Mouse (Mus musculus) kidney, postnatal 25 days (tissue): ENCODE measurements around the gene Arhgef17.
A peak's percentile ranks its signal among the peaks of the same experiment; 100 is the strongest.

Experiments used
- DNase-seq, 2 experiments: peaks; one replicate each; pipeline ENCODE4 v3.0.0; 2021; ENCODE audit warnings: mixed read lengths in 2 of 2

Arhgef17 gene

GRCm38 (mm10) chr7:100844385-100845025, 87.4 kb downstream of the Arhgef17 start:
- peak in 1 of 2 experiments; percentile 17 for DNase-seq

DNA sequence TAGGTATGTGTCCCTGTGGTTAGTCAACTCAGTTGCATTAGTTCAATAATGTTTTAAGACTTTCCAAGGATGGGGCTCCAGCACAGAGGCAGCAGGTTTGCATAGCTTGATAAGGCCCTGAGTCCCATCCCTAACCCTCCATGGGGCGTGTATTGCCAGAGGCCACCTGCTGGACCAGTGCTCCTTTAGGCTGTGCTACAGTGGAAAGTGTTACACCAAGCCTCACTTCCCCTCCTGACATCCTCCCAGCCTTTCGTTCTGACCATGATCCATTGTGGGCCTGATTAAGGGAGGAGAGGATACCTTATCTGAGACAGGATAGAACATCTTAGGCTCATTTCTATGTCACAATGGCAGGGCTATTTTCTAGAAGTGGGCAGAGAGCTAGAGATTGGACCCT, 88.0 kb downstream of the Arhgef17 start:
- peak in 1 of 2 experiments; percentile 28 for DNase-seq

- DNase-seq: peak; percentile 30 to 57
Observed at GRCm38 (mm10) chr7:100842175-100842574, 89.7 kb downstream of the Arhgef17 start.

GRCm38 (mm10) chr7:100841608-100842007, 90.3 kb downstream of the Arhgef17 start:
- DNase-seq: peak in 1 of 2 experiments; percentile 22

DNA sequence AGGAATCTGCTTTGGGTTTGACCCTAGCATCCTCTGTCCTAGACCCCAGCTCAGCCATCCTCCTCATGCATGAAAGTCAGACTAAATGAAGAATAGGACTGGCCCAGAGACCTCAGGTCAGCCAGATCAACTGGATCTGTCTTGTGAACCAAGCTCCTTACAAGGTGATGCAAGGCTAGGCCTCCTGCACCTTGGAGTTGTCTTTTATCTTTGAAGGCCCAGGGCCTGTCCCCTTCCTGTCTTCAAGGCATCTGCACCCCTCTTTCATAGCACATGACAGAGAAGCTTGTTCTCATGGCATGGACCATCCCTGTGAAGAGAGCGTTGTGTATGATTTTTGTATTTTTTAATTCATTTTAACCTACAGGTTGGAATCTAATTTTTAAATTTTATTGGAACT, 91.0 kb downstream of the Arhgef17 start:
- DNase-seq: peak in 1 of 2 experiments; percentile 19

GRCm38 (mm10) chr7:100839632-100840402, 92.1 kb downstream of the Arhgef17 start:
- DNase-seq: peak in 1 of 2 experiments; percentile 17

DNA sequence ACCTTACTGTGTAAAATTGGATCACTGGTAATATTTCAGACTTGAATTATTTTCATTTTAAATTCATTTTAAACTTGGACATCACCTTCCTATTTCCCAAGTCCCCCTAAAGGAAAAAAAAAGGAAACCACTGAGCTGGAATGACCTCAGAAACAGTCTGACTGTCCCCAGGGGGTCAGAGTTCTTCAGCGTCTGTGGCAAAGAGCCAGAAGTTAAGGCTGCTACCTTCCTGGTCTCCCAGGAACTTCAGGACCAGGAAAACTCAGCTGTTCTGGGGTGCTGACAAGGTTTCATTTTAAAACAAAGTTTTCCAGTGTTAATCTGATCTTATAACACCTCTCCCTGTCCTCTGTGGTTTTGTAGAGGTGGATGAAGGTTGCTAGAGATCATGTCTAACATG, 94.2 kb downstream of the Arhgef17 start:
- peak; percentile 64 to 74 for DNase-seq

GRCm38 (mm10) chr7:100836657-100837056, 95.2 kb downstream of the Arhgef17 start:
- DNase-seq: peak in 1 of 2 experiments; percentile 23

DNA sequence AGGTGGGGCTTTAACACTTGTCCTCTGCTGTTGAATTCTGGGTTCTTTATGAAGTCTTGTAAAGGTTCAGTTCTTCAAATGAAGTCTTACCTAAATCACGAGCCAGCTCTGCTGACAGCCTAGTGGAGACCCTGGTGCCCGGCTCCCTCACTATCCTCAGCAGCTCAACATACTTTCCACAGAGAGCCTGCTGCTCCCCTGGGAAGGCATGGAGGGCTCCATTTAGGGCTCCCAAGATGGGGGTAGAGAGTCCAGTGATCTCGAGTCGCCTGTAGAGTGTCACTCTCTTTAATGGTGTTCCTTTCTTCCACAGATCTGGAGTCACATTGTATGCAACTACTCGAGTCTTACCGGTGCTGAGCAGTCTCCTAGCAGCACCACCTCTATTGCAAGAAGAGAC, 96.2 kb downstream of the Arhgef17 start:
- peak in 1 of 2 experiments; percentile 8 for DNase-seq

DNA sequence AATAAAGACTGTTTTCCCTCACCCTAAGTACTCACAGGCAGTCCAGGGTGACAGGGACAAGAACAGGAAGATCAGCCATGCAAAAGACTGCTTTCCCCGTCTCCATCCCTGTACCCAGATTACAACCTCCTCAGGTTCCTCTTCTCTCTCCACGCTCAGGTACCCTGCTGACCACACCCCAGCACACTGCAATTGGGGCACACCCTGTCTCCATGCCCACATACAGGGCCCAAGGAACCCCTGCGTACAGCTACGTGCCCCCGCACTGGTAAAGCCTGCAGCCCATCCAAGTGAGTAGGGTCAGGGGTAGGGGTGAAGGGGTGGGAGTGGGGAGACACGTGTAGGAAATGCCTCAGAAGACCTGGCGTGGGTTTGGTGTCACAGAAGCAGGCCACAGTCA, 96.7 kb downstream of the Arhgef17 start:
- peak in 1 of 2 experiments; percentile 17 for DNase-seq

DNA sequence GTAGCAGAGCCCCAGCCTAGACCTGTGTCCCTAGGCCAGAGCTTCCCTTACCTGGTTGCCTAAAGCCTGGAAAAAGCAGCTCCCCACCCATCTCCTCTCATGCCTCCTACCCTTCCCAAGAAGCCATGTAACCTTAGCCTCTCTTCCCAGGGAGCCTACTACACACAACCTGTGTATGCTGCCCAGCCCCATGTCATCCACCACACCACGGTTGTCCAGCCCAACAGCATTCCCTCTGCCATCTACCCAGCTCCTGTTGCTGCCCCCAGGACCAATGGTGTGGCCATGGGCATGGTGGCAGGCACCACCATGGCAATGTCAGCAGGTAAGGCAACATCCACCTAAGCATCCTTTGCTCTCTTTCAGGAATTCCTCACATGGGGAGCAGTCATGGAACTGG, 98.0 kb downstream of the Arhgef17 start:
- DNase-seq: no peak

DNA sequence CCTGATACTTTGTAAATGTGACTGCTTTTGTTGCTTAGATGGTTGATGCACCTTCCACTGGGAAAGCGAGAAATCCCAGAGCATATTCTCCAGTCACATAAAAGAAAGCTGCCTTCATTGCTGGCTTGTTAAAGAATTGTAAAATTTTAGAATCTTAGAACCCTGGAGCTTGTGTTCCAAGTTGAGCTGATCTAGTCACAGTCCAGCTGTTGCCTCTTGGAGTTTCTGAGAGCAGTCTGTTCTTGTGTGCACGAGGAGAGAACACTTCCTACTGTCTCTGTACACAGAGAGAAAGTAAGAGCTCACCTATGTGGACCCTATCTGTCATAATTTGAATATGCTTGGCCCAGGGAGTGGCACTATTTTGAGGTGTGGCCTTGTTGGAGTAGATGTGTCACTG, 103.4 kb downstream of the Arhgef17 start:
- DNase-seq: no peak

GRCm38 (mm10) chr7:100824661-100825060, 107.2 kb downstream of the Arhgef17 start:
- DNase-seq: no peak
